Mouse (Mus musculus) heart, adult 2 months (tissue): ENCODE results near the gene Zfr2.

Source experiments
- CTCF ChIP-seq: fragments of 200-600 bp; IDR thresholded peaks from 2 replicates; pipeline ENCODE4 v1.8.1; 2022; ENCODE audit warnings: antibody characterized with exemption, mild to moderate bottlenecking, moderate library complexity
- EP300 ChIP-seq: fragments of 200-500 bp; IDR thresholded peaks from 2 replicates; pipeline ENCODE4 v1.6.1; 2011; ENCODE audit warnings: low read depth, low read length, control low read depth; ENCODE audit not compliant: insufficient read depth
- POLR2A ChIP-seq: fragments of 200-500 bp; IDR thresholded peaks from 2 replicates; pipeline ENCODE4 v1.6.1; 2011; ENCODE audit warnings: mild to moderate bottlenecking, low read depth, low read length, control low read depth; ENCODE audit not compliant: insufficient read depth

GRCm38 (mm10) chr10:81195300-81195699 is 37.7 kb upstream of the Zfr2 start:
- TF ChIP-seq POLR2A, result peak; percentile 53; the same call in 1 of the 2 replicates
- TF ChIP-seq CTCF, result no peak
- no peak for TF ChIP-seq EP300
